Mouse (Mus musculus) cortical plate, adult 2 months (tissue): ENCODE measurements around the gene Gm10226. TPM values are rescaled to one million over a fixed set of nuclear protein-coding genes. Genes with fewer than 3 reads are reported as not detected.
"Not testable (repeated sequence)": the region's sequence is repeated elsewhere in the genome, so short reads cannot be mapped to it uniquely, and the experiment has no call there.

Experiments used
- H3K27ac ChIP-seq: fragments of 200-500 bp; 2 replicates; pipeline ENCODE4 v1.5.1; 2012; ENCODE audit warnings: low read length, control low read depth, inconsistent platforms; ENCODE audit not compliant: insufficient read depth
- H3K4me1 ChIP-seq: fragments of 200-500 bp; 2 replicates; pipeline ENCODE4 v1.6.1; 2011; ENCODE audit warnings: low read length; ENCODE audit not compliant: control insufficient read depth, insufficient read depth
- H3K4me3 ChIP-seq: fragments of 200-500 bp; 2 replicates; pipeline ENCODE4 v1.5.1; 2011; ENCODE audit warnings: mild to moderate bottlenecking, low read length, control low read depth; ENCODE audit not compliant: insufficient read depth
- CTCF ChIP-seq: fragments of 200-500 bp; IDR thresholded peaks from 2 replicates; pipeline ENCODE4 v1.5.1; 2011; ENCODE audit warnings: mild to moderate bottlenecking, control low read depth, low read length; ENCODE audit not compliant: insufficient read depth; ENCODE audit errors: extremely low read depth
- POLR2A ChIP-seq: fragments of 200-500 bp; IDR thresholded peaks from 2 replicates; pipeline ENCODE4 v1.6.1; 2011; ENCODE audit warnings: mild to moderate bottlenecking, low read length, control low read depth; ENCODE audit not compliant: insufficient read depth; ENCODE audit errors: extremely low read depth
- polyA plus RNA-seq: library from polyadenylated mRNA; depleted of rRNA; stranded (reverse); fragments of >200 nt; gene quantifications from 2 replicates; pipeline ENCODE4 v1.2.3, GENCODE M21; 2012; rRNA removed

Gm10226 gene
- polyA plus RNA-seq, 1 experiment: 2.3 TPM

DNA sequence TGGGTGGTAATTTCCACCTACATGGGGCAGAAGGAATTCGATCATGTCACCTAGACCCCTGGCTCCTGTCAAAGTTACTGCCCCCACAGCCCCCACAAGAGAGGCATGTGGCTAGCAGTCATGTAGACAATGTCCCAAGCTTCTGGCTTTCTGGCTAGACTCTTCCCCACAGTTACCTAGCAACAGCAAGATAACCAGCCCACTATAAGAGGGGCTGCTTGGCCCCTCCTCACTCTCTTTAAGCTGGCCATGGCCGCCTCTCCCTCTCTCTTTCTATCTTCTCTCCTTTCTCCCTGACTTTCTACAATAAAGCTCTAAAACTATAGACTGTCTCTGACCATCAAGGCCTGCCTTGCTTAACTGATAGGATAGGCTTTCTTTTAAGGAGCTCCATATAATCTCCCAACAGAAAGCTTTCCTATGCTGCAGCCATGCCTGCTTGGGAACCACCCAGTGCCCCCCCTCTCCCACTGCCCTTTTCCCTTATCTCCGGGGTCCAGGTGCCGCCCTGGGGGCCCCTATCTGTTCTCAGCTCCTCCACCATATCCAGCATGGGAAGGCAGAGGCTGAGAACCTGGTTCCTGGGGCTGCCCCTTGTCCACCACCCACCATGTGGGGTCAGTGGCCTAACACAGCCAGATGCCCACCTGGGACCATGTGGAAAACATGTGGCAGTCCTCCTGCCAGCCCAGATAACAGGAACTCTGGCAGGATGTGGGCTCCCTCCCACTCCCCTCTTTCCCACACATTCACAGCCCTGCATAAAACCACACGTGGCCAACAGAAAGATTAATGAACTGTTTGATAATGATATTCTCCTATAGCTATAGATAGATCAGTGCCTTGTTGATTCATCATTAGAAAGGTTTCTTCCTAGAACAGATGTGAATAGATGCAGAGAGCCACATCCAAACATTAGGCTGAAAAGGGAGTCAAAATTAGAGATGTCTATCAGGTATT is 10.9 kb downstream of the Gm10226 start:
- TF ChIP-seq POLR2A (no peak), CTCF (no peak)
- Histone ChIP-seq H3K4me1 (no peaks in the 10 kb centered on the region), H3K4me3 (no peak overlapping the region), H3K27ac (no peak overlapping the region)

DNA sequence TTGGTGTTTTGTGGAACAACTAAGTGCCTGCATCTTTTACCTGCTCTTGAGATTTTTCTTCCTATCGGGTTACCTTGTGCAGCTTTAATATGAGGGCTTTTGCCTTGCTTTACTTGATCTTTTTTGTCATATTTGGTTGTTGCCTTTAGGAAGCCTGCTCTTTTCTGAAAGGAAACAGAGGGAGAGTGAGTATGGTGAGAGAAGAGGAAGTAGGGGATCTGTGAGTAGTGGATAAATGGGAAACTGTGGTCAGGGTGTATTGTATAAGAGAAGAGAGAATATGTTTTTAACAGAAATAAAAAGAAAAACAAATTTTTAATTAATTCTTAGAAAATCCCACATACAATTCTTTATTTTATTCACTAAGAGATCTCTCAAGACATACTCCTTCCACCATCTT is 11.8 kb downstream of the Gm10226 start:
- no peak overlapping the region for H3K27ac ChIP-seq
- no peak overlapping the region for H3K4me3 ChIP-seq
- TF ChIP-seq CTCF (no peak), POLR2A (no peak)
- H3K4me1 ChIP-seq: no peaks in the 10 kb centered on the region

DNA sequence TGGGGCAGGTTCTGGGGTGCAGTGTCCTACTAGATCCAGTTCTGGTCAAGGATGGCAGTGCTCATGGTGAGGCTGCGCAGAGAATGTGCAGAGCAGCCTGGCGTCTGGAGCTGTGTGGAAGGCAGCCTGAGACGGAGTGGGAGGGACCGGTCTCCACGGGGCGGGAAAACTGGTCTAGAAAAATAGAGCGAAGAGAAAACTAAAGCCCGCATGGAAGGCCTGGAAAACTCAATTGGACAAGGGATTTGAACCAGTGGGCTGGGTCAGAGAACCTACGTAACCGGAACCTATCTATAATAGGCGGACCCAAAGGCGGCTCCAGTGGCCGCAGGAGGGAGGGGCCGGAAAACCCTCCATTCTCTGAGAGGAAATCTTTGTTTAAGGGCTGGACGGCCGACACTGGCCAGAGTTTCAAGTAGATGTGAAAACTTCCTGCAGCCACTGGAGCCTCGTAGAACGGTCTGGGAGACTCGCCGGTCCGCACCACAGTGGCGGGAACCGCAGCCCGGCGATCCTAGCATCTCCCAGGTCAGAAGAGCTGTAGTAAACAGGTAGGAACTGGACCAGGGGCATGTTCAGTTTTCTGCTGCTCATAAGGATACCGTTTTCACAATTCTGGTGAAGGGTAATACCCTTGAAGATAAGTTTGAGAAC is 15.8 kb downstream of the Gm10226 start, which contains the start of gene Zfp760:
Zfp760 (plus strand) TSS at position 399 of the 654 bp plus-strand sequence.
- TF ChIP-seq CTCF (no peak), POLR2A (0 out of 2 replicates have a peak, but pooled peaks have one; percentile 38)
- Histone ChIP-seq H3K4me1 (no peaks in the 10 kb centered on the region), H3K4me3 (peak within 1 kb of the TSS; percentile 55), H3K27ac (peak within 1 kb of the TSS; percentile 38; the same call in 1 of the 2 replicates)

DNA sequence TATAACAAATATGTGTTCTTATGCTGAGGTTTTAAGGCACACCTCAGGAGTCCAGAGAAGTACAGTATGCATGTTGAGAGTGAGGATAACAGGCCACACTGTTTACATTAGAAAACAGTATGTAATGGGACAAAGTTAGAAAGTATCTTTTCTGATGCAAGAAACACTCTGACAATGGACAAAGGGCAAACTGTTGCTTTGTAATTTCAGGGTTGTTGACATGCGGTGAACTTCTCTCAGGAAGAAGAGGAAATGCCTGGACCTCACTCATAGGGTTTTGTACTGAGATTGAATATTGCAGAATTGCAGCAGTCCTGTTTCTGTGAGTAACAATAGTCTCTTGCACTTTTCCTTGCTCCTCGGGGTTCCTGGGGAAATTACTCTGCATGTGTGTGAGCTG is 16.7 kb downstream of the Gm10226 start:
- Histone ChIP-seq H3K4me1 (no peaks in the 10 kb centered on the region), H3K27ac (no peak overlapping the region), H3K4me3 (no peak overlapping the region; the same call in 1 of the 2 replicates)
- TF ChIP-seq POLR2A (no peak), CTCF (no peak)

DNA sequence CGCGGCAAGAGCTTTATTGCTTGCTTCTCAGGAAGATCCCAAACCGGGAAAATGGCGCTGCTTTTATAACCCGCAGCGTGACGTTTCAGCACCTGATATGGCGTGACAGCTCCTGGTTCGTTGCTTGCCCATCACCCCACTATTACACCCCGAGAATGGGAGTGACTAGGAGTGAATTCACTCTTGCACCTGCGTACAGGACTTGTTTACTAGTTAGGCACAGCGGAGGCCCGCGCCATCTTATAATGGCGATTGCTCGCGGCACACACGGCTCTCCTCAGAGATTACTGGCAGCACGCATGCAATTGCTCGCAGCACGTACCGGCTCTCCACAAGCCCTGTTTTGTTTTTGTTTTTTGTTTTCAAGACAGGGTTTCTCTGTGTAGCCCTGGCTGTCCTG is 38.8 kb downstream of the Gm10226 start, which contains the start of gene Zfp229:
Zfp229 (plus strand) TSS at position 301 of the 400 bp plus-strand sequence.
- not testable (repeated sequence) for H3K27ac ChIP-seq, H3K4me3 ChIP-seq, H3K4me1 ChIP-seq

DNA sequence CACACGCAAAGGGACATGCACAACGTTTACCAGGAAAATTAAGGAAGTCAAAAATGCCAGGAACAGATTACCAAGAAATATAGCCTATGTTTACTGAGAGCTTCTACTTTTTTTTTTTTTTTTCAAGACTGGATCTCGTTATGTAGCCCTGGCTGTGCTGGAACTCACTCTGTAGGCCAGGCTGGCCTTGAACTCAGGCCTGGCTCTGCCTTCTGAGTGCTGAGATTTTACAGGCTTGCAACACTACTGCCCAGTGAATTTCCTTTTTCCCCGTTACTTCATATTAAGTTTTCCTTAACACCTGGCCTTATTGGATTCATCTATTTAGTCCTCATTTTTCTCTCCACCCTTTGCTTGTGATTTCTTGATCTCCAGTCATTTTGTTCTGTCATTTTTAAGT is 41.4 kb downstream of the Gm10226 start:
- H3K4me3 ChIP-seq: peak overlapping the region; percentile 53; the same call in 1 of the 2 replicates
- H3K4me1 ChIP-seq: no peaks in the 10 kb centered on the region; the same call in 1 of the 2 replicates
- no peak overlapping the region for H3K27ac ChIP-seq
- TF ChIP-seq CTCF (no peak), POLR2A (no peak)

DNA sequence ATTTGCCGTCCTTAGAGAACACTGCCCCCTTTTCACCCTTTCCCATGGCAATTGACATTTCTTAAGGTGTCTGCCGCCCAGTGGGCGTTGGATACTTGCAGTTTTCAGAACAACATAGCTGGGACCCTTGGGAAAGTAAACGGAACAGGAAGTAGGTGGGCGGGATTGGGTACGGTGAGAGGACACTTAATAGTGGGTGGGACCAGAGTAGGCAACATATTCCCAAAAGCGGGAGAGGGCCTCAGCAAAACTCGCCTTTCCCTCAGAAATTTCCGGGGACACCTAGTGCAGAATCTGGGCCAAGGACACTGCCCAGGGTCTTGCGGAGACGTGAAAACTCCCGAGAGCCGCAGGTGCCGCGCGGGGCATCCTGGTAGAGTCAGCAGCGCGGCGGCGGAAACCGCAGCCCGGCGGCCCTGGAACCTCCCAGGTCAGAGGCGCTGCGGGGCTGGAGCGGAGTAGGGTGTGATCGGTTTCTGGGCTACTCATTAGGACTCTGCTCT is 41.9 kb downstream of the Gm10226 start:
- Histone ChIP-seq H3K4me3 (peak overlapping the region; percentile 53), H3K27ac (no peak overlapping the region), H3K4me1 (no peaks in the 10 kb centered on the region; the same call in 1 of the 2 replicates)
- TF ChIP-seq POLR2A (0 out of 2 replicates have a peak, but pooled peaks have one; percentile 5), CTCF (no peak)

Other genes starting within 250 kb of the Gm10226 start
- gene Zfp51, start 241.5 kb upstream of the Gm10226 start, polyA plus RNA-seq: 3.2 and 3.7 TPM in 2 replicates
- gene Zfp53, start 202.9 kb upstream of the Gm10226 start, polyA plus RNA-seq: 2.9 TPM in 2 replicates
- gene Zfp52, start 156.3 kb upstream of the Gm10226 start, polyA plus RNA-seq: 2.4 and 3.2 TPM in 2 replicates
- 9.8 and 11.2 TPM in 2 replicates for gene Zfp948, start 124.9 kb upstream of the Gm10226 start, polyA plus RNA-seq
- 6.3 TPM in 2 replicates for gene Zfp983, start 41.2 kb upstream of the Gm10226 start, polyA plus RNA-seq
- 5.8 TPM in 2 replicates for gene Zfp760, start 15.9 kb downstream of the Gm10226 start, polyA plus RNA-seq
- gene Zfp229, start 38.9 kb downstream of the Gm10226 start, polyA plus RNA-seq: 1.1 and 1.5 TPM in 2 replicates
- 0.40 and 0.48 TPM in 2 replicates for gene Zfp820, start 153.9 kb downstream of the Gm10226 start, polyA plus RNA-seq
- 3.5 and 5.1 TPM in 2 replicates for gene Zfp995, start 218.1 kb downstream of the Gm10226 start, polyA plus RNA-seq